Mouse (Mus musculus): Measurements from ENCODE around the gene Btbd2.

DNA sequence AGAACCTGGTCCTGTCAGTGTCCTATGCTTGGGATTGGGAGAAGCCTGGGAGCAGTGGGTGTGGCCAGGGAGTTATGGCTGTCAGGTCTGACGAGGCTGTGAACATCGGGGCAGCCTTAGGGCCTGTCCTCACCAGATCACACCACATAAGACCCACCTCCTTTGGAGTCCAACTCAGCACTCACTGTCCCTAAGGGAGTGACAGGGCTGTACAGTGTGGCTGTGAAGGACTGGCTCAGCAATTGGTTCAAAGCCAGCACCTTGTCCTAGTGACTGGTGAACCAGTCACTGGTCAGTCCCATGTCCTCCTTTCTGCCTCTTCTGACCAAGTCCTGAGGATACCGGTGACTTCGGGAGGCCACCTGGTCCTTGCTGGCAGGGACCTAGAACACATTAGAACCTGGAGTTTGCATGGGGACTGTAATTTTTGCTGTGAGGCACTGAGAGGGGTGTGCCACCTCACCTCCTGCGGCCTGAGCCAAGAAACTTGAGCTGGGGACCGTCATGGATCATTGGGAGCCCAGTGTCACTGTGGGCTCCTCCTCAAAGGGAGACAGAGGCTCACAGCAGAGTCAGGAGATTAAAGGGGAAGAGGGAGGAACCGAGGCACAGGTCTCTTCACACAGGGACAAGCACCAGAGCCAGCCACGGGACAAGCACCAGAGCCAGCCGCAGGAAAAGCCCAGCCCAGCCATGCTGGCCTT lies 22.8 kb upstream of the Btbd2 start:
- TF ChIP-seq POLR2A (IDR thresholded peaks at IDR 0.05; ENCODE audit: insufficient read depth, low read depth, low read length): no peak
- no peak for TF ChIP-seq CTCF (IDR thresholded peaks at IDR 0.05; ENCODE audit: insufficient read depth, low read depth, low read length)

Data from olfactory bulb, adult 2 months (tissue).